Mouse (Mus musculus) stomach, postnatal 0 days (tissue): ENCODE data around the gene Kiss1r. TPM values are rescaled to one million over a fixed set of nuclear protein-coding genes. Genes with fewer than 3 reads are reported as not detected.
"Not testable (repeated sequence)": the region's sequence is repeated elsewhere in the genome, so short reads cannot be mapped to it uniquely, and the experiment has no call there.

Source experiments
- ATAC-seq: fragments of 200-750 bp; cut with Nextera tagmentation; 2 replicates; pipeline ENCODE4 v1.8.0; 2017; ENCODE audit not compliant: low FRiP score, low TSS enrichment
- DNase-seq: peaks from one replicate; pipeline ENCODE4 v3.0.0-alpha.2; 2016; ENCODE audit warnings: low spot score
- H3K27ac ChIP-seq: fragments of 300-500 bp; sonication (generic); replicated peaks from 2 replicates; pipeline ENCODE4 v1.5.1; 2014; ENCODE audit warnings: mild to moderate bottlenecking, control low read depth
- H3K27me3 ChIP-seq: fragments of 300-500 bp; sonication (generic); 2 replicates; pipeline ENCODE4 v1.6.1; 2014; ENCODE audit warnings: low read length; ENCODE audit not compliant: control insufficient read depth, insufficient read depth
- H3K36me3 ChIP-seq: fragments of 300-500 bp; sonication (generic); 2 replicates; pipeline ENCODE4 v1.6.1; 2014; ENCODE audit warnings: low read length, mixed read lengths; ENCODE audit not compliant: control insufficient read depth, insufficient read depth
- H3K4me1 ChIP-seq: fragments of 300-500 bp; sonication (generic); replicated peaks from 2 replicates; pipeline ENCODE4 v1.6.1; 2014; ENCODE audit warnings: antibody characterized with exemption; ENCODE audit not compliant: control insufficient read depth, insufficient read depth
- H3K4me2 ChIP-seq: fragments of 300-500 bp; sonication (generic); replicated peaks from 2 replicates; pipeline ENCODE4 v1.6.1; 2014; ENCODE audit warnings: low read depth, mild to moderate bottlenecking, control low read depth, moderate library complexity
- H3K4me3 ChIP-seq: fragments of 300-500 bp; sonication (generic); 2 replicates; pipeline ENCODE4 v1.5.1; 2014; ENCODE audit warnings: low read depth, low read length, control low read depth
- H3K9ac ChIP-seq: fragments of 300-500 bp; sonication (generic); 2 replicates; pipeline ENCODE4 v1.6.1; 2014; ENCODE audit warnings: mild to moderate bottlenecking, low read length, control low read depth, mixed read lengths
- H3K9me3 ChIP-seq: fragments of 300-500 bp; sonication (generic); 2 replicates; pipeline ENCODE4 v1.6.1; 2016; ENCODE audit warnings: low read length; ENCODE audit not compliant: control insufficient read depth
- CTCF ChIP-seq: IDR thresholded peaks from 2 replicates; pipeline ENCODE4 v1.5.1; 2016; ENCODE audit warnings: antibody characterized with exemption, low read depth, mild to moderate bottlenecking, moderate library complexity
- EP300 ChIP-seq: optimal IDR thresholded peaks from 2 replicates; pipeline ENCODE3; 2016; ENCODE audit warnings: antibody characterized with exemption
- WGBS: fragments of 180-500 bp; shearing (Covaris S2); extraction: QIAGEN DNeasy Blood & Tissue Kit; methylation state at CpG from one replicate; pipeline ENCODE4 v1.1.7; 2014; 5-methylcytosine and 5-hydroxymethylcytosine counted together
- polyA plus RNA-seq: library from polyadenylated mRNA; unstranded; fragments of >200 nt; fragmentation: Nextera tagmentation; extraction: Ambion mirVana; gene quantifications from 2 replicates; pipeline ENCODE4 v1.2.1, GENCODE M21; 2015

The Kiss1r gene
- polyA plus RNA-seq, 1 experiment from 2014 or later, result 0.79 TPM

GRCm38 (mm10) chr10:79892451-79893118 is 24.2 kb upstream of the Kiss1r start:
- not testable (repeated sequence) for H3K4me1 ChIP-seq, H3K27ac ChIP-seq, H3K9me3 ChIP-seq, H3K27me3 ChIP-seq, H3K4me3 ChIP-seq, H3K9ac ChIP-seq, H3K4me2 ChIP-seq
- 41% methylated on average over 22 of the region's 22 CpGs for WGBS
- TF ChIP-seq CTCF, result peak; percentile 86
- peaks cover 18% of the 10 kb centered on the region for H3K36me3 ChIP-seq
- peak; percentile 40; the same call in 1 of the 2 replicates for ATAC-seq
- DNase-seq, result peak; percentile 83

- ATAC-seq (no peak), DNase-seq (no peak)
- Histone ChIP-seq H3K27me3 (no peaks in the 10 kb centered on the region), H3K4me3 (no peak overlapping the region), H3K36me3 (peaks cover 21% of the 10 kb centered on the region), H3K27ac (no peak overlapping the region), H3K9ac (no peak overlapping the region), H3K4me1 (no peaks in the 10 kb centered on the region), H3K9me3 (no peaks in the 10 kb centered on the region), H3K4me2 (no peak overlapping the region)
- 89% methylated on average over 16 of the region's 16 CpGs for WGBS
- TF ChIP-seq CTCF (no peak), EP300 (no peak)
These were observed 20.5 kb upstream of the Kiss1r start for GRCm38 (mm10) chr10:79896306-79896705.

- H3K4me2 ChIP-seq, result no peak overlapping the region
- DNase-seq (no peak), ATAC-seq (no peak; the same call in 1 of the 2 replicates)
- H3K9me3 ChIP-seq, result no peaks in the 10 kb centered on the region
- no peak for TF ChIP-seq EP300
- no peak for TF ChIP-seq CTCF
- no peak overlapping the region for H3K4me3 ChIP-seq
- WGBS, result 86% methylated on average over 13 of the region's 13 CpGs
- peaks cover 21% of the 10 kb centered on the region for H3K36me3 ChIP-seq
- no peaks in the 10 kb centered on the region for H3K4me1 ChIP-seq
- no peak overlapping the region for H3K27ac ChIP-seq
- H3K27me3 ChIP-seq, result no peaks in the 10 kb centered on the region
- no peak overlapping the region for H3K9ac ChIP-seq
These were observed 20.0 kb upstream of the Kiss1r start for GRCm38 (mm10) chr10:79896814-79897213.

GRCm38 (mm10) chr10:79897316-79898245 is 19.2 kb upstream of the Kiss1r start:
- Histone ChIP-seq H3K9ac (no peak overlapping the region), H3K36me3 (peaks cover 21% of the 10 kb centered on the region), H3K9me3 (no peaks in the 10 kb centered on the region), H3K27ac (no peak overlapping the region), H3K4me2 (no peak overlapping the region), H3K27me3 (no peaks in the 10 kb centered on the region), H3K4me3 (no peak overlapping the region), H3K4me1 (no peaks in the 10 kb centered on the region)
- ATAC-seq, result no peak
- DNase-seq, result no peak
- WGBS, result 51% methylated on average over 20 of the region's 20 CpGs
- TF ChIP-seq EP300, result no peak
- TF ChIP-seq CTCF, result no peak

- H3K9me3 ChIP-seq, result no peaks in the 10 kb centered on the region
- H3K9ac ChIP-seq, result no peak overlapping the region
- WGBS, result 59% methylated on average over 2 of the region's 2 CpGs
- no peaks in the 10 kb centered on the region for H3K4me1 ChIP-seq
- no peak overlapping the region for H3K4me3 ChIP-seq
- ATAC-seq (peak; percentile 43; the same call in 1 of the 2 replicates), DNase-seq (peak; percentile 61)
- no peak overlapping the region for H3K4me2 ChIP-seq
- peaks cover 24% of the 10 kb centered on the region for H3K36me3 ChIP-seq
- TF ChIP-seq EP300 (no peak), CTCF (peak; percentile 59)
- H3K27me3 ChIP-seq, result no peaks in the 10 kb centered on the region
- no peak overlapping the region for H3K27ac ChIP-seq
These were observed 15.8 kb upstream of the Kiss1r start for GRCm38 (mm10) chr10:79900951-79901410.
